Mouse (Mus musculus) gonadal fat pad, adult 2 months (tissue): ENCODE results near the gene Dusp13. TPM values are rescaled to one million over a fixed set of nuclear protein-coding genes. Genes with fewer than 3 reads are reported as not detected.

Experiments used
- DNase-seq: peaks from one replicate; pipeline ENCODE4 v3.0.0-alpha.2; 2012; ENCODE audit warnings: low read depth
- polyA plus RNA-seq: library from polyadenylated mRNA; depleted of rRNA; stranded (reverse); fragments of >200 nt; gene quantifications from 2 replicates; pipeline ENCODE4 v1.2.3, GENCODE M21; 2012; rRNA removed

Gene Dusp13
- polyA plus RNA-seq: 2.2 and 3.5 TPM in 2 replicates

DNA sequence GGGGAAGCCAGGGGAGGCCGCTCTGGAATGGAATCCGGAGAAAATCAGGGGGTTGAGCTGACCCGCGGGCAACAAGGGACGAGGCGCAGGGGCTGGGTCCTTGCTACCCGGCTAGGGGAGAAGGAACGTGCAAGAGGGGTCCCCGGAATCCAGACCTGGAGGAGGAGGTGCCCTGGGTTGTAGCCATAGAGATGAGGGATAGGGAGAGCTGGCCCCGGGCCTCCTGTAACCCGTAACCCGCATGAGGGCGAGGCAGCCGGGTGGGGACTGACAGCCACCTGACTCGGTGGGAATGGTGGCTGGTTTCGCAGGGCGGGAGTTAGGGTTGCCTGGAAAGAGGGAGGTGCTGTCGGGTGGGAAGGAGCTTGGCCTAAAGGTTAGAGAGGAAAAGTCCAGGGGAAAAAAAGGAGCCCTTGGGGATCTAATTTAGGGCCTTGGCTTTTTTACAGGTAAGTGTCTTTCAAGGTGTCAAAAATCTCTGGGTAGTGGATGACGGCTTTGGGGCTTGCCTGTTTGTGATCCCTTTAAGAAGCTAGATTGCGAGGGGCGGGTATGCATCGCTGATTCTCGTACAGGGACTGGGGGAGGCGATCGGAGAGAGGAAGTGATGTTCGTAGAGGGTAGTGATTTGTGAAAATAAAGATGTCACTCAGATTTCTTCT, at the start of gene Dusp13:
Dusp13 (minus strand) TSS at position 301 of the 662 bp plus-strand sequence.
- DNase-seq: no peak

DNA sequence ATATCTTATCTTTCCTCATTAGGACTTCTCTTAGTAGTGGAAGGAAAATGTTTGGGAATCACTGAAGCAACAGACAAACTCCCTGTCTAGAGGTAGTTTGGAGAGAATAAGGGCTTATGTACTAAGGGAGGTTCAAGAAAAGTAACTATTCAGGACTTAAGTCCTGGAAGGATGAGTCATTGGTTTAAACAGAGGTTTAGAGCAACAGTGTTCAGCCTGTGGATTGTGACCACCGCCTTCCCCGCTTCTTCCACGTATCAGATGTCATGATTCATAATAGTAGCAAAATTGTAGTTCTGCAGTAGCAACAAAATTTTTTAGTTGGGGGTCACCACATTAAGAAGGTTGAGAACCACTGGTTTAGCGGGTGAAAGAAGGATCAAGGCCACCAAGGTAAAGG, 49.7 kb upstream of the Dusp13 start:
- DNase-seq: no peak

DNA sequence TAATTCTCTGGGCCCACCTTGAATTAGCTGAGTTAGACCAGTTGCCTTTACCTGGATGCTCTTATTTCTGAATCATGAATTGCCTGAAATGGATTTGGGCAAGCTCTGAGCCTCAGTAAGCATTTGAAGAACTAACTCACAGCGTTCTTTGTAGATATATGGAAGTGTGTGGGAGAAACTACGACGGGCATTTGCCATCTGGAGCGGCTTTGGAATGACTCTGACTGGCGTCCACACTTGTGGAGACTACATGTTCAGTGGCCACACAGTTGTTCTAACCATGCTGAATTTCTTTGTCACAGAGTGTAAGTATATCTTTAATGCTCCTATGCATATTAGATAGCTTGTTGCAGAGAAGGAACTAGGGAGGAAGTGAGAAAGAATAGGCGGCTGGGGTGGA, 41.3 kb upstream of the Dusp13 start:
- no peak for DNase-seq

- no peak for DNase-seq
Observed at GRCm38 (mm10) chr14:21791722-21792121, 40.7 kb upstream of the Dusp13 start.

GRCm38 (mm10) chr14:21790585-21791251, 39.7 kb upstream of the Dusp13 start:
- no peak for DNase-seq

- DNase-seq: no peak
Observed at GRCm38 (mm10) chr14:21788121-21788520, 37.1 kb upstream of the Dusp13 start.

DNA sequence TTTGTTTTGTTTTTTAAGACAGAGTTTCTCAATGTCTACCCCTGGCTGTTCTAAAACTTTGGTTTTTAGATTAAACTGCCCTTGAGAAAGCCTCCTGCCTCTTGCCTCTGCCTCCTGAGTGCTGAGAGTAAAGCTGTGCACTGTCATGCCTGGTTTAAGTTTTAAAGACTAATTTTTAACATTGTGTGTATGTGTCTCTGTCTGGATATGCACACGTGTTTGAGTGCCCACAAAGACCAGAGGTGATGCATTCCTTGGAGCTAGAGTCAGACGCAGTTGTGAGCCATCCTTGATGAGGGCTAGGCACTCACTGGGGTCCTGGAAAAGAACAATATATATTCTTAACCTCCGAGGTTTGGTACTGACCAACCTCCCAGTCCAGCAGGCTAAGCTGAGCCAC, 36.4 kb upstream of the Dusp13 start:
- DNase-seq: no peak

GRCm38 (mm10) chr14:21786500-21786899, 35.5 kb upstream of the Dusp13 start:
- DNase-seq: no peak

GRCm38 (mm10) chr14:21776201-21776600, 25.2 kb upstream of the Dusp13 start:
- no peak for DNase-seq

DNA sequence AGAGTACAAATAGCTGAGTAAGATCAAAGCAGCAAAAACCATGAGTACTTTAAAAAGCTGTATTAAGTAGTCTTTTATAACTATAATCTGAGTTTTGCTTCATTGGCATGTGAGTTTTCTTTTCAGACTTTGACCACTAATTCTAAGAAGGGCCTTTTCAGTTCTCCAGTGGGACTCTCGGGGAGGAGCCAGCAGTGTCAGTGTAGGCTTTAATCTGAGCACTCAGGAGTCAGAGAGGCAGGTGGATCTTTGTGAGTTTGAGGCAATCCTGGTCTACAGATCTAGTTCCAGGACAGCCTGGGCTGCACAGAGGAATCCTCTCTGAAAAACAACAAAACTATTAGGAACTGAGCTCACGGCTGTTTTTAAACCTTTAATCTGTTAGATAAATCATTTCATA, 23.0 kb upstream of the Dusp13 start:
- no peak for DNase-seq

DNA sequence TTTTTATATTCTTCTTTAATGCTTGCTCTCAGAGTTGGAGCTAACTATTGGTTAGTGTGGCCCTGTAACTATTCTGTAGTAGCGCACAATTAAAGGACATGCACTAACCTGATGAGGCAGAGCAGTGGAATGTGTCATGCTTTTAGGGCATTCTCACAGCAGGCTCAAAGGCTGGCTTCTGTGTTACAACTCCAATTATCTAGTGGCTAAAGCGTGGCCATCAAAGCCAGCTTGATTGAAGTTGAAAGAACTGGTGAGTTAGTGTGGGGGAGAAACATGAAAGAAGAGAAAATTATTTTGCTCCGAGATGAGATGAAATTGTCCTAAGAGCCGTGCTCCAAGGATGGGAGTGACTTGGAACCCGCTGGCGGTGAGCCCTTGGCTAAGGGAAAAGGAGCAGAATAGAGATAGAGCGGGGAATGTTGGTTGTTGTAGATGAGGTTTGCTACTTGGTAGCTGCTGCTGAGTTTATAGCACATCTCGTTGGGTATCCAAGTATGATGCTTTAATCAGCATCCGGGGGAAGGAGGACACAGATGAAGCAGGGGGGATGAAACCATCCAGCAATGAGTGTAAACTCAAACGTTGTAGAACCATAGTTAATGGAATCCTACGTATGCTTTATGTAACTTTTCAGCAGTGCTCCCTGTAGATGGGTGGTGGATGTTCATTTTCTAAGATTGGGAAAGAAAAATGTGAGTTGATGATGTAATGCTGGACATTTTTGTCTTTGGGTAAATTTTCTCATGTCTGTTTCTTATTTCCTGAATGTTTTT, 21.7 kb upstream of the Dusp13 start:
- no peak for DNase-seq

DNA sequence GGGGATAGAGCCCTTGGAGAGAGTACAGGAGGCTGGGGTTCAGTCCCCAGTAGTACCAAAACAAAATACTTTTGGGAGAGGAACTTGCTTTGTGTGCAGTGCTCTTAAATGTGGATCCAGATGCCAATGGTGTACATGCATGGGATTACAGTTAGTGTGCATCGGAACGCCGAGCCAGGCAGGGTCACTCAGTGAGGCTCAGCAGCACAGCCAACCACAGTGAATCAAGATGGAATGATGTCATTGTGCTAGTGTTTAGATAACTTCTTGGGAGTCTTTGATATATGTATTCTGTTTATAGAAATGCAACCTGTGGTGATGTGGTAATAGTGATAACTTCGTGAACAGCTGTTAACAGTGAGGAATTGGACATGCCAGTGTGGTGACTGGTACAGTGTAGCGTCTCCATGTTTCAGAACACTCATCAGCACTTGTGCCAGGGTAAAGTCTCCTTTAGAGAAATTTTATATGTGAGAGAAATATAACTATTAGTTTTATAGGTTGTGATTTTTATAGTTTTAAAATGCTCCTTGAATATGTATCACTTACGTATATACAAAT, 15.5 kb upstream of the Dusp13 start:
- DNase-seq: no peak

GRCm38 (mm10) chr14:21765754-21766397, 14.9 kb upstream of the Dusp13 start:
- no peak for DNase-seq

GRCm38 (mm10) chr14:21764646-21765045, 13.7 kb upstream of the Dusp13 start:
- no peak for DNase-seq

DNA sequence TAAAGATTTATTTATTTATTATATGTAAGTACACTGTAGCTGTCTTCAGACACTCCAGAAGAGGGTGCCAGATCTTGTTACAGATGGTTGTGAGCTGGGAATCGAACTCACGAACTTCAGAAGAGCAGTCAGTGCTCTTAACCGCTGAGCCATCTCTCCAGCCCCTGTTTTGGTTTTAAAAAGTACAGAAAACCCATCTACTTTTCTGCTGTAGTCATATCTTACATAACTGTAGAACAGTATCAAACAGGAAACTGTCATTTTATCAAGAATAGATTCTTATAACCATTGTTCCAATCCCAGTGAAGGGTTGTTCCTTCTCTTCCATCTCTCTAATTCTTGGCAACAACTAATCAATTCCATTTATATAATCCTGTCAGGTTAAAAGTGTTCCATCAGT, 12.8 kb upstream of the Dusp13 start:
- DNase-seq: no peak

DNA sequence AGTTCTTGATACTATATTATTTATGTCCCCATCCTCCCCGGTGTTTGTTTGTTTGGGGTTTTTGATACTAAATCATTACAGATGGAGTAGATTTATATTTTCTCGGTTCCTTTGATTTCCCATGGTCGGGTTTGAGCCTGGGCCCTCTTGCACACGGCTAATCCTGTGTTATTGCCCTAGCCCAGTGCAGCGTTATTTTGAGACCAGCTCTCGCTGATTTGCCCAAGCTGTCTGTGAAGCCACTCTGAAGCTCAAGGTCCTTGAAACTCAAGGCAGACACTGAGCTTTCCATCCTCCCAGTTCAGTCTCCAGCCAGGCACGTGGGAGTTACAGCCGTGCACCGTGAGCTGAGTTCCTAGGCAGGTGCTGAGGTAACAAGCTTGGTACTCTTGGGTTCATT, 10.6 kb upstream of the Dusp13 start:
- no peak for DNase-seq

GRCm38 (mm10) chr14:21753367-21753766, 2.4 kb upstream of the Dusp13 start:
- DNase-seq: no peak

GRCm38 (mm10) chr14:21752411-21752810, 1.4 kb upstream of the Dusp13 start:
- no peak for DNase-seq

- no peak for DNase-seq
Observed at GRCm38 (mm10) chr14:21750008-21750880, 737 bp downstream of the Dusp13 start, which contains the start of gene Samd8. Gene Samd8 (plus strand): TSS chr14:21750531.

GRCm38 (mm10) chr14:21748142-21748870, 2.7 kb downstream of the Dusp13 start:
- DNase-seq: no peak
